Mouse (Mus musculus) midbrain, postnatal 0 days (tissue): Measurements from ENCODE around the gene Fam13a. TPM values are rescaled to one million over a fixed set of nuclear protein-coding genes. Genes with fewer than 3 reads are reported as not detected.

Experiments used
- ATAC-seq: fragments of 200-750 bp; cut with Nextera tagmentation; 2 replicates; pipeline ENCODE4 v1.8.0; 2017; ENCODE audit warnings: moderate number of reproducible peaks, mild to moderate bottlenecking, moderate TSS enrichment, moderate library complexity; ENCODE audit not compliant: low FRiP score
- DNase-seq: peaks from one replicate; pipeline ENCODE4 v3.0.0-alpha.2; 2015; ENCODE audit warnings: low spot score
- H3K27ac ChIP-seq: fragments of 300-500 bp; sonication (generic); 2 replicates; pipeline ENCODE4 v1.5.1; 2014; ENCODE audit warnings: low read depth, mild to moderate bottlenecking, low read length, mixed read lengths
- H3K27me3 ChIP-seq: fragments of 300-500 bp; sonication (generic); 2 replicates; pipeline ENCODE4 v1.6.1; 2014; ENCODE audit warnings: low read length, control low read depth, mixed read lengths; ENCODE audit not compliant: insufficient read depth
- H3K36me3 ChIP-seq: fragments of 300-500 bp; sonication (generic); 2 replicates; pipeline ENCODE4 v1.6.1; 2014; ENCODE audit warnings: low read length, control low read depth, mixed read lengths; ENCODE audit not compliant: insufficient read depth
- H3K4me1 ChIP-seq: fragments of 300-500 bp; sonication (generic); 2 replicates; pipeline ENCODE4 v1.6.1; 2014; ENCODE audit warnings: mild to moderate bottlenecking, control low read depth, antibody characterized with exemption, low read length, mixed read lengths; ENCODE audit not compliant: insufficient read depth
- H3K4me2 ChIP-seq: fragments of 300-500 bp; sonication (generic); 2 replicates; pipeline ENCODE4 v1.6.1; 2014; ENCODE audit warnings: low read depth, mild to moderate bottlenecking, low read length, mixed read lengths; ENCODE audit not compliant: poor library complexity, severe bottlenecking
- H3K4me3 ChIP-seq: fragments of 300-500 bp; sonication (generic); 2 replicates; pipeline ENCODE4 v1.5.1; 2014; ENCODE audit warnings: low read depth, mild to moderate bottlenecking, low read length, moderate library complexity
- H3K9ac ChIP-seq: fragments of 300-500 bp; sonication (generic); replicated peaks from 2 replicates; pipeline ENCODE4 v1.6.1; 2014; ENCODE audit warnings: mild to moderate bottlenecking, low read length, moderate library complexity, mixed read lengths; ENCODE audit not compliant: poor library complexity, severe bottlenecking
- H3K9me3 ChIP-seq: fragments of 300-500 bp; sonication (generic); 2 replicates; pipeline ENCODE4 v1.6.1; 2016; ENCODE audit warnings: low read length, control low read depth
- CTCF ChIP-seq: IDR thresholded peaks from 2 replicates; pipeline ENCODE4 v1.5.1; 2016; ENCODE audit warnings: antibody characterized with exemption, mild to moderate bottlenecking
- WGBS: fragments of 180-500 bp; shearing (Covaris S2); extraction: QIAGEN DNeasy Blood & Tissue Kit; methylation state at CpG from one replicate; pipeline ENCODE4 v1.1.7; 2014; 5-methylcytosine and 5-hydroxymethylcytosine counted together
- polyA plus RNA-seq: library from polyadenylated mRNA; unstranded; fragments of >200 nt; fragmentation: Nextera tagmentation; extraction: Ambion mirVana; gene quantifications from 2 replicates; pipeline ENCODE4 v1.2.1, GENCODE M21; 2015
- total RNA-seq: library from RNA; depleted of rRNA; stranded (reverse); fragments of >200 nt; gene quantifications from 2 replicates; pipeline ENCODE4 v1.2.3, GENCODE M21; 2014

Gene Fam13a
- total and polyA plus RNA-seq, 2 experiments from 2014 or later = 3.6 to 13.7 TPM

- peak overlapping the region; percentile 68 for H3K4me2 ChIP-seq
- TF ChIP-seq CTCF = no peak
- ATAC-seq = no peak
- 0 out of 2 replicates have a peak overlapping the region, but pooled peaks have one; percentile 77 for H3K27ac ChIP-seq
- no peak for DNase-seq
- no peaks in the 10 kb centered on the region for H3K36me3 ChIP-seq
- no peaks in the 10 kb centered on the region for H3K27me3 ChIP-seq
- no peak overlapping the region for H3K9ac ChIP-seq
- 30% methylated on average over 3 of the region's 3 CpGs for WGBS
- H3K9me3 ChIP-seq = no peaks in the 10 kb centered on the region
- H3K4me3 ChIP-seq = peak overlapping the region; percentile 61
- H3K4me1 ChIP-seq = no peaks in the 10 kb centered on the region
These were observed 457 bp upstream of the Fam13a start for GRCm38 (mm10) chr6:59024806-59025205.

- DNase-seq = no peak
These were observed 740 bp downstream of the Fam13a start for GRCm38 (mm10) chr6:59023455-59024163.

GRCm38 (mm10) chr6:59022621-59023020 is 1.7 kb downstream of the Fam13a start:
- H3K27ac ChIP-seq = no peak overlapping the region
- H3K4me3 ChIP-seq = peak overlapping the region; percentile 1; the same call in 1 of the 2 replicates
- H3K9ac ChIP-seq = no peak overlapping the region
- ATAC-seq (no peak), DNase-seq (no peak)
- 75% methylated on average over 2 of the region's 2 CpGs for WGBS
- H3K27me3 ChIP-seq = no peaks in the 10 kb centered on the region
- H3K36me3 ChIP-seq = no peaks in the 10 kb centered on the region
- H3K4me2 ChIP-seq = peak overlapping the region; percentile 68
- H3K4me1 ChIP-seq = no peaks in the 10 kb centered on the region
- TF ChIP-seq CTCF = no peak
- no peaks in the 10 kb centered on the region for H3K9me3 ChIP-seq

More at GRCm38 (mm10) chr6:59023455-59024163, 740 bp downstream of the Fam13a start:
- Histone ChIP-seq H3K4me2 (peak overlapping the region; percentile 68), H3K9ac (peak overlapping the region; percentile 51), H3K9me3 (no peaks in the 10 kb centered on the region), H3K27ac (peak overlapping the region; percentile 77), H3K4me3 (peak overlapping the region; percentile 61), H3K27me3 (no peaks in the 10 kb centered on the region), H3K36me3 (no peaks in the 10 kb centered on the region), H3K4me1 (no peaks in the 10 kb centered on the region)
- TF ChIP-seq CTCF = no peak
- ATAC-seq = peak; percentile 31; the same call in 1 of the 2 replicates
- WGBS = 39% methylated on average over 6 of the region's 6 CpGs

GRCm38 (mm10) chr6:59020346-59020745 is 4.0 kb downstream of the Fam13a start:
- WGBS = 89% methylated on average over 2 of the region's 2 CpGs
- H3K4me2 ChIP-seq = no peak overlapping the region
- no peak overlapping the region for H3K4me3 ChIP-seq
- TF ChIP-seq CTCF = peak; percentile 44
- no peak overlapping the region for H3K9ac ChIP-seq
- H3K4me1 ChIP-seq = no peaks in the 10 kb centered on the region
- ATAC-seq (no peak), DNase-seq (no peak)
- no peaks in the 10 kb centered on the region for H3K27me3 ChIP-seq
- no peaks in the 10 kb centered on the region for H3K9me3 ChIP-seq
- no peaks in the 10 kb centered on the region for H3K36me3 ChIP-seq
- no peak overlapping the region for H3K27ac ChIP-seq

- no peaks in the 10 kb centered on the region for H3K4me1 ChIP-seq
- no peaks in the 10 kb centered on the region for H3K9me3 ChIP-seq
- DNase-seq = no peak
- WGBS = 65% methylated on average over 1 of the region's 1 CpGs
- TF ChIP-seq CTCF = no peak
- no peaks in the 10 kb centered on the region for H3K36me3 ChIP-seq
- no peak overlapping the region for H3K27ac ChIP-seq
- no peak overlapping the region for H3K4me2 ChIP-seq
- no peaks in the 10 kb centered on the region for H3K27me3 ChIP-seq
- no peak overlapping the region for H3K9ac ChIP-seq
- no peak overlapping the region for H3K4me3 ChIP-seq
- ATAC-seq = no peak
These were observed 4.5 kb downstream of the Fam13a start for GRCm38 (mm10) chr6:59019847-59020246.

- no peak overlapping the region for H3K4me3 ChIP-seq
- WGBS = 74% methylated on average over 1 of the region's 1 CpGs
- ATAC-seq (peak; percentile 58; the same call in 1 of the 2 replicates), DNase-seq (no peak)
- H3K27me3 ChIP-seq = no peaks in the 10 kb centered on the region
- no peaks in the 10 kb centered on the region for H3K9me3 ChIP-seq
- H3K9ac ChIP-seq = no peak overlapping the region
- H3K27ac ChIP-seq = no peak overlapping the region
- TF ChIP-seq CTCF = no peak
- no peak overlapping the region for H3K4me2 ChIP-seq
- H3K4me1 ChIP-seq = no peaks in the 10 kb centered on the region
- H3K36me3 ChIP-seq = no peaks in the 10 kb centered on the region
These were observed 8.0 kb downstream of the Fam13a start for GRCm38 (mm10) chr6:59016336-59016832.
